Mouse (Mus musculus) neural tube, embryonic 14.5 days (tissue): Measurements from ENCODE around the gene Gtf2ird2. TPM values are rescaled to one million over a fixed set of nuclear protein-coding genes. Genes with fewer than 3 reads are reported as not detected.

Source experiments
- ATAC-seq: fragments of 200-750 bp; cut with Nextera tagmentation; 2 replicates; pipeline ENCODE4 v1.8.0; 2017; ENCODE audit warnings: low read depth, mild to moderate bottlenecking, moderate TSS enrichment, moderate library complexity
- H3K27ac ChIP-seq: fragments of 300-500 bp; sonication (generic); 2 replicates; pipeline ENCODE4 v1.5.1; 2014; ENCODE audit warnings: low read depth, mild to moderate bottlenecking, control low read depth, low read length, moderate library complexity, mixed read lengths
- H3K27me3 ChIP-seq: fragments of 300-500 bp; sonication (generic); 2 replicates; pipeline ENCODE4 v1.6.1; 2014; ENCODE audit warnings: low read length; ENCODE audit not compliant: control insufficient read depth, insufficient read depth
- H3K36me3 ChIP-seq: fragments of 300-500 bp; sonication (generic); 2 replicates; pipeline ENCODE4 v1.6.1; 2014; ENCODE audit warnings: low read length, mixed read lengths; ENCODE audit not compliant: control insufficient read depth, insufficient read depth
- H3K4me1 ChIP-seq: fragments of 300-500 bp; sonication (generic); 2 replicates; pipeline ENCODE4 v1.6.1; 2014; ENCODE audit warnings: low read length; ENCODE audit not compliant: control insufficient read depth, insufficient read depth
- H3K4me2 ChIP-seq: fragments of 300-500 bp; sonication (generic); 2 replicates; pipeline ENCODE4 v1.6.1; 2014; ENCODE audit warnings: mild to moderate bottlenecking, low read depth, low read length, control low read depth
- H3K4me3 ChIP-seq: fragments of 300-500 bp; sonication (generic); 2 replicates; pipeline ENCODE4 v1.5.1; 2014; ENCODE audit warnings: low read depth, low read length, control low read depth, mixed read lengths
- H3K9ac ChIP-seq: fragments of 300-500 bp; sonication (generic); replicated peaks from 2 replicates; pipeline ENCODE4 v1.6.1; 2014; ENCODE audit warnings: low read depth, mild to moderate bottlenecking, control low read depth, low read length, mixed read lengths
- H3K9me3 ChIP-seq: fragments of 300-500 bp; sonication (generic); 2 replicates; pipeline ENCODE4 v1.6.1; 2016; ENCODE audit warnings: low read length; ENCODE audit not compliant: control insufficient read depth
- WGBS: fragments of 180-500 bp; shearing (Covaris S2); extraction: QIAGEN DNeasy Blood & Tissue Kit; methylation state at CpG from one replicate; pipeline ENCODE4 v1.1.7; 2014; 5-methylcytosine and 5-hydroxymethylcytosine counted together
- polyA plus RNA-seq: library from polyadenylated mRNA; unstranded; fragments of >200 nt; fragmentation: Nextera tagmentation; extraction: Ambion mirVana; gene quantifications from 2 replicates; pipeline ENCODE4 v1.2.1, GENCODE M21; 2014

Gene Gtf2ird2
- polyA plus RNA-seq, 1 experiment from 2014 or later = 11.6 TPM

DNA sequence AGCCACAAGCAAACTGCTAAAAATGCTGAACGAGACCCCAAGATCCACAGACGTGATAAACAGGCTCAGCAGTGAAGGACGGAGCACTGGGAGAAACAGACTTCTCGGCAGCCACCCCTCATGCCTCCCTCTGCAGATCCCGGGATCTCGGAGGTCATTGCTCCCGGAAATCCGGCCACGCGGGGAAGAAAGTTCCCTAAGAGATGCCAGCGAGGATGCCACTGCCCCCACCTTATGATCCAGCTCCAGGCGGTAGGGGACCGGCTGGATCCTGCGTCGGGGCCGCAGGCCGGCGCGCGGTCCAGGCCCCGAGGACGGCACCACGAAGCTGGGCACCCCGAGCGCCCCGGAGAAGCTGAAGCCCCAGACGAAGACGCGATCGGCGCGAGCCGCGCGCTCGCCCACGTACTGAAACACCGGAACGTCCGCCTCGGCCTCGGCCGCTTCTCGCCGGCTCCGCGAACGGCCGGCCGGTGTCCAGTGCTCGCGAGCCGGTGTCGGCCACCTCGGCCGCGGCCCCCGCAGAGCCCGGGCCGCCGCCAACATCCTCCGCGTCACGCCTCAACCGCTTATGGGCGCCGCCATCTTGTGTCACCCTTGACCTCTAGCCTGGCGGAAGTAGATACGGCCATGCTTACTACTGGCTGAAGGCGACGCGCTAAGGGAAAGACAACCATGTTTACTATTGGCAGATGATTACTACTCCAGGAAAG is 7.5 kb upstream of the Gtf2ird2 start, which contains the start of gene Rcc1l:
TSS of gene Rcc1l (minus strand) at position 606 of the 713 bp plus-strand sequence.
- H3K9me3 ChIP-seq = no peaks in the 10 kb centered on the region
- H3K36me3 ChIP-seq = no peaks in the 10 kb centered on the region
- H3K4me3 ChIP-seq = peak within 1 kb of the TSS; percentile 94
- H3K9ac ChIP-seq = peak within 1 kb of the TSS; percentile 69
- ATAC-seq = peak; percentile 80
- peaks cover 8% of the 10 kb centered on the region for H3K4me1 ChIP-seq
- under 1% methylated on average over 61 of the region's 72 CpGs for WGBS
- H3K4me2 ChIP-seq = peak within 1 kb of the TSS; percentile 81
- peak within 1 kb of the TSS; percentile 57; the same call in 1 of the 2 replicates for H3K27ac ChIP-seq
- no peaks in the 10 kb centered on the region for H3K27me3 ChIP-seq

DNA sequence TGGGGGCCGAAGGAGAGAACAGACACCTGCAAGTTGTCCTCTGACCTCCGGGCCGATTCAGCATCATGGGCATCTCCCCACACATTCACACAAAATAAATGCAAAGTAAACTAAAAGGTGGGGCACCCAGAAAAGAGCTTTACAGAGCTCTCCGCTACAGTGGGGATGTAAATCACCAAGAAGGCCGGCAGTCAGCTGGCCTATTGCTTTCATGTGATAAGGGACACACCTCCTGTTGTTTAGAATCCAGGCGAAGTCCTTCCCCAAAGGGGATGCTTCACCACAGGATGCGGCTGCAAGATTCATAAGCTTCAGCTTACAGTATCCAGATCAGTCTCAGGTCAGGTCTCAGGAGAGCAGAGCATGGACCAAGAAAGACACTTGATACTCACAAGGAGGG is 5.3 kb upstream of the Gtf2ird2 start:
- Histone ChIP-seq H3K27me3 (no peaks in the 10 kb centered on the region), H3K36me3 (no peaks in the 10 kb centered on the region), H3K9ac (no peak overlapping the region), H3K9me3 (no peaks in the 10 kb centered on the region), H3K4me1 (peaks cover 19% of the 10 kb centered on the region), H3K27ac (no peak overlapping the region), H3K4me3 (no peak overlapping the region), H3K4me2 (no peak overlapping the region)
- ATAC-seq = no peak
- WGBS = 73% methylated on average over 7 of the region's 7 CpGs

DNA sequence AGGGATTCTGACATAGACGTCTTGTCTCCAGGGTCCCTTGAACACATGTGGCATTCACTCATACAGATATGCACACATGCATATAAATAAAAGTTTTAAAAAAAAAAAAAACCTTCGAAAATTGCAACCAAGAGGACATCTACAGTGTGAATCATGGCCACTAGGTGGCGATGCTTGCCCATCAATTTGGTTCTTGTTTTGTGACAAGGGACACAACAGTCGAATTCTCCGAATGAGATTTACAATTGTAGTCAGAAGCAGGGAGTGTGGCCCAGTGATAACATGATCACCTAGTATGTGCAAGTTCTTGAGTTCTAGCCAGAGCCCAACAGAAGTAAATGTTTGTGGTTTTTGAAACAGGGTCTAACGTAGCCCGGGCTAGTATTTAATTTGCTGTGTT is 3.9 kb upstream of the Gtf2ird2 start:
- no peak overlapping the region for H3K9ac ChIP-seq
- H3K4me2 ChIP-seq = no peak overlapping the region
- H3K9me3 ChIP-seq = no peaks in the 10 kb centered on the region
- no peaks in the 10 kb centered on the region for H3K27me3 ChIP-seq
- H3K36me3 ChIP-seq = no peaks in the 10 kb centered on the region
- ATAC-seq = no peak
- no peak overlapping the region for H3K4me3 ChIP-seq
- WGBS = 27% methylated on average over 7 of the region's 7 CpGs
- H3K4me1 ChIP-seq = peaks cover 20% of the 10 kb centered on the region
- no peak overlapping the region for H3K27ac ChIP-seq

DNA sequence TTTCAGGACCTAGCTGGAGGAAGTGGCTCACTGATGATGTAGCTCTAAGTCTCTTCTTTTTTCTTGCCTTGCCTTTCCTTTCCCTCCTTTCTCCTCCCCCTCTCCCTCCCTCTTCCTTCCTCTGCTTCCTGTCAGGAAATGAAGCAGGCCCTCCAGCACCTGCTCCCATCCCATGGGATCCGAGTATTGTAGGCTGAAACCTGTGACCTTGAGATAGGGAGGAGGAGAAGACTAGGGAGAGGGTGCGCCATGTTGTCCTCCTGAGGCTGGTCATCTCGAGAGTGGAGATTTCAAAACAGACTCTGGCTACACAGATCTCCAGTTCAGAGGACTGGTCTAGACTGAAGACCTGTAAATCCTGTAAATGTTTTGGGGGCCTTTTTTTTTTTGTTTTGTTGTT is 1.6 kb upstream of the Gtf2ird2 start:
- WGBS = 61% methylated on average over 3 of the region's 3 CpGs
- H3K9me3 ChIP-seq = no peaks in the 10 kb centered on the region
- no peaks in the 10 kb centered on the region for H3K36me3 ChIP-seq
- no peak overlapping the region for H3K4me3 ChIP-seq
- no peaks in the 10 kb centered on the region for H3K27me3 ChIP-seq
- 0 out of 2 replicates have a peak overlapping the region, but pooled peaks have one; percentile 7 for H3K9ac ChIP-seq
- H3K4me1 ChIP-seq = peaks cover 12% of the 10 kb centered on the region
- ATAC-seq = no peak
- no peak overlapping the region for H3K27ac ChIP-seq
- H3K4me2 ChIP-seq = no peak overlapping the region

DNA sequence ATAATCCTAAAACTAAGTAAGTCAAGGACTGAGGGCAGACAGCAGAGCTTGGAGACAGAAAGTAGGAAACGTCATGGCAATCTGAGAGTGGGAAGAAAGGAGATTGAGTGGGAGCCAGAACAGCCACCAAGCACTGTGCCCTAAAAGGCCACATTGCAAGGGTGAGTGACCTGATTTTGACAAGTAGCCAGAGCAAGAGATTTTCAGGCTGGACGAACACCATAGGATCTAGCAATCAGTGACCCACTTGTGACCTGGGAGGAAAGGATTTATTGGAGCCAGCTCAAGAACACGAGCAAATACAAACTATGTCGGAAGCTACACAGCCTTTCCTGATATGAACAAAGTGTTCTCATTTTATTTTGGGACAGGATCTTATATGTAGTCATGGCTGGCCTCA is 1.1 kb upstream of the Gtf2ird2 start:
- Histone ChIP-seq H3K27ac (no peak overlapping the region), H3K4me2 (peak overlapping the region; percentile 71), H3K27me3 (no peaks in the 10 kb centered on the region), H3K4me3 (peak overlapping the region; percentile 62; the same call in 1 of the 2 replicates), H3K9ac (no peak overlapping the region; the same call in 1 of the 2 replicates), H3K4me1 (peaks cover 12% of the 10 kb centered on the region), H3K9me3 (no peaks in the 10 kb centered on the region), H3K36me3 (no peaks in the 10 kb centered on the region)
- 59% methylated on average over 4 of the region's 4 CpGs for WGBS
- ATAC-seq = no peak

DNA sequence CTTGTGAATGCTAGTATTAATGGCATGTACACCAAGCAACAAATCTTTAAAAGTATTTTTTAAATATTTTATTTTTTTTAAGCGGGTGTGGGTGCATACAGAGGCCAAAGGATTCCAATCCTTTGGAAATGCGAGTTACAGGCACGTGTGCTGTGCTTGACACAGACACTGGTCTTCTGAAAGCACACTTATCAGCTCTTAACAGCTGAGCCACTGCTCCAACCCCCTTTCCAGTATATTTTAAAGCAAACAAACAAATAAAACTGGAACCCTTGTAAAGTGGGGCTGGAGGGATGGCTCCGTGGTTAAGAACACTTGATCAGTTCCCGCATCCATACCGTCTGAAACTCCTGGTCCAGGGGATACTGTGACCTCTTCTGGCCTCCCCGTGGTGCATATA is 657 bp upstream of the Gtf2ird2 start:
- H3K4me1 ChIP-seq = peaks cover 12% of the 10 kb centered on the region
- WGBS = 58% methylated on average over 7 of the region's 7 CpGs
- H3K9me3 ChIP-seq = no peaks in the 10 kb centered on the region
- peak overlapping the region; percentile 70 for H3K9ac ChIP-seq
- peak overlapping the region; percentile 94; the same call in 1 of the 2 replicates for H3K27ac ChIP-seq
- H3K27me3 ChIP-seq = no peaks in the 10 kb centered on the region
- no peak for ATAC-seq
- peak overlapping the region; percentile 71 for H3K4me2 ChIP-seq
- no peaks in the 10 kb centered on the region for H3K36me3 ChIP-seq
- H3K4me3 ChIP-seq = peak overlapping the region; percentile 62

DNA sequence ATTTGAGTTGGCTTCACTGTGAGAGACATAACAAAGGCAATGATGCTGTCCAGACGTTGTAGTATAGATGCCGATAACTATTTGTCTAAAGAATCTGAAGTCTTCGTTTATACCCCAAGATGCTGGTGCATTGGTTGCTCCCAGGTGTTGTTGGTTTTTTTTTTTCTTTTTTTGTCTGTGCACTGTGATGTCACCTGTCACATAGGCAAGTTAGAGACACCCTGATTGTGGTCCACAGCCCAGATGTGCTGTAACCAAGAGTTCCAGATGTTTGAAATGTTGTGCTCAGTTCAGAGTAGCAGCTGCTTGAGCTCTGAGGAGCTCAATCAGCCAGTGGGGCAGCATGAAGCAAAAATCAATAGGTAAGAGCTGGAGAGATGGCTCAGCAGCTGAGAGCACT is 2.2 kb downstream of the Gtf2ird2 start:
- 88% methylated on average over 3 of the region's 3 CpGs for WGBS

DNA sequence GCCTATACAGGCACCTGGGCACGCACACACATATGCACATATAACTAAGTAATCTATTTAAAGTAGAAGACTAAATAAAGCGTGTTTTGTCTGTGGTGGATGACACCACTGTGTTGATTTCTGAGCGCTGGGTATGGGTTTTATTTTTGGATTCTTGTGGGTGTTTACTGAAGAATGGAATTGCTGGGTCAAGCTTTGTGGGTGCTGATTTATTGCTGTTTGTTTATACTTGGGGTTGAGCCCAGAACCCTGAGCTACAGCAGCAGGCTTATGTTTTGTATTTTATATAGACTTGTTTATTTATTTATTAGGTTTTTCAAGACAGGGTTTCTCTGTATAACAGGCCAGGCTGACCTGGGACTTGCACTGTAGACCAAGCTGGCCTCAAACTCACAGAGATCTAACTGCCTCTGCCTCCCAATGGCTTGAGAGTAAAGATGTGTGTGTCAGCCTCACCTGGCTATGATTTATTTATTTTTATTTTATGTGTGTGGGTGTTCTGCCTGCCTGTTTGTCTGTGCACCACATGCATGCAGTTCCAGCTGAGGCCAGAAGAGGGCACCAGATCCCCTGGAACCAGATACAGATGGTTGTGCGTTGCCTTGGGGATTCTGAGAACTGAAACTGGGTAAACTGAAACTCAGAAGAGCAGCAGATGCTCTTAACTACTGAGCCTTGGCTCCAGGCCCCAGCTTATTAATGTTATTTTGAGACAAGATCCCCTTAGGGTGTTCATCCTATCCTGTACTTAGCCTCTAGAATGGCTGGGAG is 3.3 kb downstream of the Gtf2ird2 start:
- 79% methylated on average over 4 of the region's 4 CpGs for WGBS
- Histone ChIP-seq H3K27ac (no peak overlapping the region), H3K9me3 (no peaks in the 10 kb centered on the region), H3K4me2 (no peak overlapping the region), H3K4me1 (peaks cover 12% of the 10 kb centered on the region), H3K27me3 (no peaks in the 10 kb centered on the region), H3K9ac (no peak overlapping the region), H3K4me3 (no peak overlapping the region), H3K36me3 (no peaks in the 10 kb centered on the region)
- no peak for ATAC-seq

More for the DNA sequence above, 2.2 kb downstream of the Gtf2ird2 start:
- Histone ChIP-seq H3K4me3 (no peak overlapping the region), H3K9me3 (no peaks in the 10 kb centered on the region), H3K4me1 (peaks cover 12% of the 10 kb centered on the region), H3K4me2 (no peak overlapping the region), H3K27ac (no peak overlapping the region), H3K27me3 (no peaks in the 10 kb centered on the region), H3K9ac (no peak overlapping the region), H3K36me3 (no peaks in the 10 kb centered on the region)
- no peak for ATAC-seq

DNA sequence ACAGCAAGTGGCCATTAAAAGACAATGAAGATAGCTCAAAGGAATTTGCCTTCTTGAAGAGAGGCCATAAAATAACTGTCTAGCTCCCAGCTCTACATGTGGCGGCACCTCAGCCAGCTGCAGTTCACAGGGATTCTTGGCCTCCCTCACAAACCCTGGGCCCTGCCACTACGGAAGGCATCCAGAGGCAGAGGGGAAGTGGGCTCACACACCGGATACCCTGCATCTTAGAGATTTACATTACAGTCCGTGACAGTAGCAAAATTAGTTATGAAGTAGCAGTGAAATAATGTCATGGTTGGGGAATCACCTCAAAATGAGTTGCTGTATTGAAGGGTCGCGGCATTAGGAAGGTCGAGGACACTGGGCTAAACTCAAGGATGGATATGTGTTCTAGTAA is 4.8 kb downstream of the Gtf2ird2 start:
- no peak overlapping the region for H3K4me2 ChIP-seq
- no peaks in the 10 kb centered on the region for H3K36me3 ChIP-seq
- 49% methylated on average over 7 of the region's 7 CpGs for WGBS
- no peak overlapping the region for H3K9ac ChIP-seq
- no peaks in the 10 kb centered on the region for H3K9me3 ChIP-seq
- peaks cover 1% of the 10 kb centered on the region for H3K4me1 ChIP-seq
- no peak overlapping the region for H3K4me3 ChIP-seq
- no peaks in the 10 kb centered on the region for H3K27me3 ChIP-seq
- H3K27ac ChIP-seq = no peak overlapping the region
- ATAC-seq = no peak
